Mouse (Mus musculus) lung, embryonic 14.5 days (tissue): Measurements from ENCODE around the gene Slc44a5. TPM values are rescaled to one million over a fixed set of nuclear protein-coding genes. Genes with fewer than 3 reads are reported as not detected.

Source experiments
- ATAC-seq: fragments of 200-750 bp; cut with Nextera tagmentation; 2 replicates; pipeline ENCODE4 v1.8.0; 2017; ENCODE audit warnings: mild to moderate bottlenecking, moderate TSS enrichment, moderate library complexity; ENCODE audit not compliant: insufficient read depth
- DNase-seq: peaks from one replicate; pipeline ENCODE4 v3.0.0-alpha.2; 2015
- H3K27ac ChIP-seq: fragments of 300-500 bp; sonication (generic); 2 replicates; pipeline ENCODE4 v1.5.1; 2014; ENCODE audit warnings: low read depth, mild to moderate bottlenecking, moderate library complexity
- H3K27me3 ChIP-seq: fragments of 300-500 bp; sonication (generic); 2 replicates; pipeline ENCODE4 v1.6.1; 2014; ENCODE audit warnings: low read length, control low read depth; ENCODE audit not compliant: insufficient read depth
- H3K36me3 ChIP-seq: fragments of 300-500 bp; sonication (generic); 2 replicates; pipeline ENCODE4 v1.6.1; 2014; ENCODE audit warnings: control low read depth; ENCODE audit not compliant: insufficient read depth
- H3K4me1 ChIP-seq: fragments of 300-500 bp; sonication (generic); 2 replicates; pipeline ENCODE4 v1.6.1; 2014; ENCODE audit warnings: antibody characterized with exemption, control low read depth; ENCODE audit not compliant: insufficient read depth
- H3K4me2 ChIP-seq: fragments of 300-500 bp; sonication (generic); 2 replicates; pipeline ENCODE4 v1.6.1; 2014; ENCODE audit warnings: mild to moderate bottlenecking
- H3K4me3 ChIP-seq: fragments of 300-500 bp; sonication (generic); 2 replicates; pipeline ENCODE4 v1.5.1; 2014; ENCODE audit warnings: low read depth, low read length
- H3K9ac ChIP-seq: fragments of 300-500 bp; sonication (generic); 2 replicates; pipeline ENCODE4 v1.6.1; 2014
- H3K9me3 ChIP-seq: fragments of 300-500 bp; sonication (generic); 2 replicates; pipeline ENCODE4 v1.6.1; 2016; ENCODE audit warnings: low read depth, low read length, control low read depth
- CTCF ChIP-seq: IDR thresholded peaks from 2 replicates; pipeline ENCODE4 v1.5.1; 2016; ENCODE audit warnings: antibody characterized with exemption, low read depth
- WGBS: fragments of 180-500 bp; shearing (Covaris S2); extraction: QIAGEN DNeasy Blood & Tissue Kit; methylation state at CpG from one replicate; pipeline ENCODE4 v1.1.7; 2014; 5-methylcytosine and 5-hydroxymethylcytosine counted together
- polyA plus RNA-seq: library from polyadenylated mRNA; unstranded; fragments of >200 nt; fragmentation: Nextera tagmentation; extraction: Ambion mirVana; gene quantifications from 2 replicates; pipeline ENCODE4 v1.2.1, GENCODE M21; 2014

Gene Slc44a5
- polyA plus RNA-seq, 1 experiment from 2014 or later = 0.29 TPM

DNA sequence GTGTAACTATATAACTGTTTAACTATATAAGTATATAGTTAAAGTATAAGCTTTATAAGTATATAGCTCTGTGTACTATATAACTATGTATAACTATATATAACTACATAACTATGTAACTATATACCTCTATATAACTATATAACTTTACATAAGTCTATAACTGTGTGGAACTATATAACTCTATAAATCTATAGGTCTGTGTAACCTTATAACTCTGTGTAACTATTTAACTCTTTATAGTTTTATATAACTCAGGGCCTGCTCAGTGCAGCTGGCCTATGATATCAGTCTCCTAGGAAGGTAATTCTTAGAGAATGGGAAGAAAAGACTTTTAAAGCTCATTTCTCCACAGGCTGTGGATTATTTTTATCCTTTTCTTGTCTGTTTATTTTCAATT, 284.1 kb downstream of the Slc44a5 start:
- Histone ChIP-seq H3K36me3 (no peaks in the 10 kb centered on the region), H3K4me2 (no peak overlapping the region), H3K27me3 (no peaks in the 10 kb centered on the region), H3K9ac (no peak overlapping the region), H3K4me3 (no peak overlapping the region), H3K4me1 (no peaks in the 10 kb centered on the region), H3K27ac (no peak overlapping the region), H3K9me3 (no peaks in the 10 kb centered on the region)
- DNase-seq (no peak), ATAC-seq (no peak)
- no peak for TF ChIP-seq CTCF

DNA sequence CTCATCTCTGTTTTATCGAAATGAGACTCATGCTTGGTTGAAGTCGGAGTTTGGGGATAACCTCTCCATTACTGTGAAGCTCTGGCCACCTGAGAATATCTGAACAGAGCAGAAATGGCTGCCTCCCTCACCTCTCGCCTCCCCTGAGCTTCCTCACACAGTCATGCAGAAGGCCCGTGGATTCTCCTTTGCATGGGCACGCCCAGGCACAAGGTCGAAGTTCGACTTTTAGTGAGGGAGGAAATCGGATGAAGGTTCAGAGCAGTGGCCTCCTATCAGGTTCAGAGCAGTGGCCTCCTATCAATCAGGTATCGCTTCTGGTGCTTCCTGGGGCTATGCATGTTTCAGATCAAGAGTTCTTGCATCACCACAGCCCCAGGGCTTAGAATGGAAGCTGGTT, 295.1 kb downstream of the Slc44a5 start:
- H3K4me1 ChIP-seq = no peaks in the 10 kb centered on the region
- DNase-seq (no peak), ATAC-seq (no peak)
- no peaks in the 10 kb centered on the region for H3K27me3 ChIP-seq
- TF ChIP-seq CTCF = no peak
- H3K36me3 ChIP-seq = no peaks in the 10 kb centered on the region
- H3K27ac ChIP-seq = no peak overlapping the region
- H3K4me2 ChIP-seq = no peak overlapping the region
- no peak overlapping the region for H3K4me3 ChIP-seq
- 58% methylated on average over 9 of the region's 9 CpGs for WGBS
- no peaks in the 10 kb centered on the region for H3K9me3 ChIP-seq
- H3K9ac ChIP-seq = no peak overlapping the region

DNA sequence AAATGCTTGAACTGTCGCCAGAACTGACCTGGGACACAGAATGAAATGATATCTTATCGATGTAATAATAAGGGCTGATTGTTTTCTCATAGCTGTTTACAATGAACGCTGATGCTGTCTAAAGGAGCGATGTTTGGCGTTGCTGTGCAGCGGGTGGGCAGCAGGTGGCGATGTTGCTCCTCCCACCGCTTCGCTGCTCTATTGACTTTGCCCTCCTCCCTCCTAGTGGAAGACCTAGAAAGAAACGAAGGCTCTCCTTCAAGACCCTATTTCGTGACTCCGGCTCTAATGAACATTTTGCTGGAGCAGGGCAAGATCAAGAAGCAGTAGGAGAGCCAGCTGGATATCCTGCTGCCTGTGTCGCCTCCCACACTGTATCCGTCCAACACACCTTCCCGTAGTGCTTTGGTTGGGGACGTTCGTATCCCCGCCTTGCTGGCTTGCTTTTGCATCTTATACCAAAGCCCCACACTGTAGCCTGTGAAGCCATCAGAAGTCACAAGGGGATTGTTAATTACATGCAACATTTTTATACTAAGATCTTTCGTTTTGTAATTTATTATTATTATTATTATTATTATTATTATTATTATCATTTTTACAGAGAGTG, 296.6 kb downstream of the Slc44a5 start:
- ATAC-seq (peak; percentile 87), DNase-seq (peak; percentile 88)

DNA sequence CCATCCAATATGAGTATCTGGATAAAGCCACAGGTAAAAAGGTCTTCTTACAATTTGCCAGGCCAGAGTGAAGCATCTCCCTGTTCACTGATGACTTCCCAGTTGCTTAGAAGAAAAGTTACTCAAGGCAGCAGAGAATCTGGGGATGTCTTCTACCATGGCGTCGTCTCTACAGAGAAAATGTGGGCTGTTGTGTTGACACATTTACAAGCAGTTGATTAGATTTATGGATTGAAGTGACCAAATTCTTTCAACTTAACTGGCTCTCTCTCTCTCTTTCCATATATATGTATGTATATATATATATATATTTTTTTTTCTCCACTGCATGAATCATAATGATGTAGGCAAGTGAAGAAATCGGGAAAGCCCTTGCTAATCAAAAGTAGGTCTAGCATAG, 301.4 kb downstream of the Slc44a5 start:
- no peak for TF ChIP-seq CTCF
- no peaks in the 10 kb centered on the region for H3K4me1 ChIP-seq
- H3K4me3 ChIP-seq = no peak overlapping the region
- H3K4me2 ChIP-seq = no peak overlapping the region
- no peak overlapping the region for H3K27ac ChIP-seq
- ATAC-seq = no peak
- no peaks in the 10 kb centered on the region for H3K9me3 ChIP-seq
- 44% methylated on average over 3 of the region's 3 CpGs for WGBS
- H3K36me3 ChIP-seq = no peaks in the 10 kb centered on the region
- H3K9ac ChIP-seq = no peak overlapping the region
- no peaks in the 10 kb centered on the region for H3K27me3 ChIP-seq
- peak; percentile 51 for DNase-seq

More for the DNA sequence above, 296.6 kb downstream of the Slc44a5 start:
- Histone ChIP-seq H3K4me2 (peak overlapping the region; percentile 55), H3K27me3 (no peaks in the 10 kb centered on the region), H3K27ac (no peak overlapping the region), H3K4me3 (no peak overlapping the region), H3K36me3 (no peaks in the 10 kb centered on the region), H3K9me3 (no peaks in the 10 kb centered on the region), H3K4me1 (no peaks in the 10 kb centered on the region), H3K9ac (no peak overlapping the region)
- TF ChIP-seq CTCF = peak; percentile 99
- WGBS = 14% methylated on average over 19 of the region's 19 CpGs

DNA sequence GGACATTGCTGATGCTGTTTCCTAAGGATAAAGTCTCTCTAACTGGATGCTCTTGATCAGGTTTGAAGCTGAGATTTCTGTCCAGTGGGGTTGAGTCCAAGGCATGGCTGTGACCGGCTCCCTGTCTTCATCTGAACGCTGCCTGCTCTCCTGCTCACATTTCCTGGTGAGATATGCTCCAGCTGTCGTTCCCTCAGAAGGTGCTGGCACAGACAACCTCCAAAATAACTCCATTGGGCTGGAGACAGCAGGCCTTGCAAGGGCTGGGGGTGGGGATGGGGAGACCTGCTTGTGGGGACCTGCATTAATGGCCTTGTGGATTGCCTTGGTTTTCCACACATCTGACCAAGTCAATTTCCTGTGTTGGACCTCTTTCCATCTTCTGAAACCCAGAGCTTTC, 311.0 kb downstream of the Slc44a5 start:
- H3K4me1 ChIP-seq = peaks cover 5% of the 10 kb centered on the region; the same call in 1 of the 2 replicates
- DNase-seq = no peak
- no peak for TF ChIP-seq CTCF
- no peak overlapping the region for H3K9ac ChIP-seq
- no peaks in the 10 kb centered on the region for H3K27me3 ChIP-seq
- no peaks in the 10 kb centered on the region for H3K9me3 ChIP-seq
- H3K36me3 ChIP-seq = no peaks in the 10 kb centered on the region
- H3K4me3 ChIP-seq = no peak overlapping the region
- no peak for ATAC-seq
- H3K27ac ChIP-seq = no peak overlapping the region
- H3K4me2 ChIP-seq = no peak overlapping the region
- 33% methylated on average over 3 of the region's 3 CpGs for WGBS

DNA sequence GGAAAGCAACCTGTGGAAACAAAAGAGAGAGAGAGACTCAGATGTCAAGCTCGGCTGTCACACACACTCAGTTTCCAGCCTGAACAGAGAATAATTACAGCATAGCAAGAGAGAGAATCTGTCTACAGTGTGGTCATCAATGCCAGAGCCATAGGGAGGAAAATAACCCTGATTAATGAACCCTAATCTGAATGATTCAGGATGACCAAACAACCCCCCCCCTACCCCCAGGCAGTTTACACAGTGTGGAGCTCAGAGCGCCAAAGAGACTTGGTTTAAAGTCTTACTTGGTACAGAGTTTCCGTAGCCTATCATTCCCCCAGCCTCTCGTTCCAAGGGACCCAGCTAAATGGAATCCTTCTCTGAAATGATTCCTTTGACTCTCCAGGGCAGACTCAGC, 312.1 kb downstream of the Slc44a5 start:
- Histone ChIP-seq H3K4me1 (peaks cover 5% of the 10 kb centered on the region; the same call in 1 of the 2 replicates), H3K27me3 (no peaks in the 10 kb centered on the region), H3K4me2 (no peak overlapping the region), H3K9me3 (no peaks in the 10 kb centered on the region), H3K36me3 (no peaks in the 10 kb centered on the region), H3K4me3 (no peak overlapping the region), H3K27ac (no peak overlapping the region), H3K9ac (no peak overlapping the region)
- TF ChIP-seq CTCF = no peak
- 44% methylated on average over 4 of the region's 4 CpGs for WGBS
- ATAC-seq = peak; percentile 48; the same call in 1 of the 2 replicates
- no peak for DNase-seq

DNA sequence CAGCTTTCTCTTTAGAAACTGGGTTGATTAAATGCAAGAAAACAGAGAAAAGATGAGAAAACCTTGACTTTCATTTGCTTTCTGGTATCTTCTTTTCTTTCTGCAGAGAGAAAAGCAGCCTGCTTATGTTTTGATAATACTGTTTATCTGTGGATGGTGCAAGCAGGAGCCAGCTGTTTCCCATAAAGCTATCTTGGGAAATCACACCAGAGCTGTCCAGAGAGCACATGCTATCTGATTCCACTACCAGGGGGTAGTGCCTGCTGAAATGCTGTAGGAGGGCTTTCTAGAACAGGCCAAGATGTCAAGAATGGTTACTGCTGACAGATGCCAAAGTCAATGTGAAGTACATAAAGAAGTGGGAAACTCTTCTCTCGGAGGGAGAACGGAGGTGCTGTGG, 314.0 kb downstream of the Slc44a5 start:
- Histone ChIP-seq H3K4me2 (no peak overlapping the region), H3K4me3 (no peak overlapping the region), H3K9ac (no peak overlapping the region), H3K9me3 (no peaks in the 10 kb centered on the region), H3K27me3 (no peaks in the 10 kb centered on the region), H3K27ac (no peak overlapping the region), H3K4me1 (peaks cover 5% of the 10 kb centered on the region; the same call in 1 of the 2 replicates), H3K36me3 (no peaks in the 10 kb centered on the region)
- ATAC-seq (peak; percentile 44; the same call in 1 of the 2 replicates), DNase-seq (peak; percentile 48)
- 39% methylated on average over 2 of the region's 2 CpGs for WGBS
- TF ChIP-seq CTCF = no peak
